Mouse (Mus musculus) heart, adult 9 months (tissue): ENCODE results near the gene Msh2.
"Not testable (repeated sequence)": the region's sequence is repeated elsewhere in the genome, so short reads cannot be mapped to it uniquely, and the experiment has no call there.

ENCODE experiments used
- DNase-seq, 2 experiments: peaks; one replicate each; pipeline ENCODE4 v3.0.0; 2022; ENCODE audit warnings: low spot score in 2 of 2

Msh2 gene

GRCm38 (mm10) chr17:87671890-87672660 is at the start of gene Msh2:
Gene Msh2, plus strand, starts transcription at chr17:87672330.
- peak; percentile 98 for DNase-seq

DNA sequence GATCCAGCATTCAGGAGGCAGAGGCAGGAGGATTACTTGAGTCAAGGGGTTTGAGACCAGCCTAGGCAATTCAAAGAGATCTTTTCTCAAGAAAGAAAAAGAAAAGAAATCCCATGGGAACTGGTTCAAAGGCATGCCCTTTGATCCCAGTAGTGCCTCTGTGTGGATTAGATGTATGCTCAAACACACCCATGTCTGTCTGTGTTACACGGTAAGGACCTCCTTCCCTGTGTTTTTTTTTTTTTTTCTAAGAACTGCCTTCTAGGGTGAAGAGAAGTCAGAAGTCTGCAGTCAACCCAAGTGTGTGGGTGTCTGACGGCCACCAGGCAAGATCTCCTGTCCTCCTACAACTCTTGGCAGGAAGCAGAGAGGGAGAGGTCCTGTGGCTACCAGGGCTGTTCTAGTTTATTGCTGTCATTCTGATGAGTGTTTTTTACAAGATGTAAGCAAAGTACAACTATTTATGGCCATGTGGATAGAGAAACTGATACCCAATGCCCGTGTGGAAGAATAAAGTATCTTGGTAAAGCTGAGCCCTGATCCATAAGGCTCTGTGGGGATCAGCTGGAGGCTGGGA is 46.5 kb upstream of the Msh2 start:
- DNase-seq: no peak

- DNase-seq: no peak
These were observed 44.0 kb upstream of the Msh2 start for GRCm38 (mm10) chr17:87628144-87628543.

DNA sequence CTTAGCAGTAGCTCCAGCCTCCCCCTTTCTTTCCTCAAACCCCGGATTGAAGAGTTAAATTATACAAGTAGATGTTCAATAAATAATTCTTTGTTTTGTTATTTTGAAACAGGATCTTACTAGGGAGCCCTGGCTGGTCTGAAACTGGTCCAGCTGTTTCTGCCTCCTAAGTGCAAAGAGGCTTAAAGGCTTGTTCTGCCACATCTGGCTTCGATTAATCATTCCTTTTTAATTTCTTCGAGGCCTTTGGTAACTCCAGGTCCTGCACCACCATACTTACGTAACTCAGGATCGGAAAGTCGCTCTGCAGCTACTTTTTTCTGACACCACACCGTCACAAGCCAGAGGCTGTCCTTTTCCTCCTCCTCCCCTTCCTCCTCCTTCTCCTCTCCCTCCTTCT is 43.4 kb upstream of the Msh2 start:
- DNase-seq: no peak

GRCm38 (mm10) chr17:87637056-87637389 is 35.1 kb upstream of the Msh2 start:
- DNase-seq: no peak

- no peak for DNase-seq
These were observed 32.9 kb upstream of the Msh2 start for GRCm38 (mm10) chr17:87639242-87639641.

- DNase-seq: no peak
These were observed 31.9 kb upstream of the Msh2 start for GRCm38 (mm10) chr17:87640272-87640671.

DNA sequence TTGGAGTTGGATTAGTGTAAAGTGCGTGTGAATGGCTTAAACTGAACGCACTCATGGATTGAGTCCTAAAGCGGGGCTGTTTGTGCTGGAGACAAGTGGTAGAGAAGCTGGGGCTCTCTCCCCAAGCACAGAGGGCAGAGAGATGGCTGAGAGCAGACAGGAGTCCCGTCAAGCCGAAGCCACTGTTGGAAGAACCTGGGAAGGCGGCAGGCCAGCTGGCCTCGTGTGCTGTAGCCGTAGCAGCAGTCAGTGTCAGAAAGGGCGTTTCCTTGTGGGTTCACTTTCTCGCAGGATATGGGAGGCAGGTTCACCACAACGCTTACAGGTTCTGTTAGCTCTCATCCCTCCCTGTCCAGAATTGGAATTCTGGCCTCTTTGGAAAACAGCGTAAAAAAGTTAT is 31.1 kb upstream of the Msh2 start:
- DNase-seq: no peak

- no peak for DNase-seq
These were observed 29.4 kb upstream of the Msh2 start for GRCm38 (mm10) chr17:87642744-87643143.

GRCm38 (mm10) chr17:87655616-87656015 is 16.5 kb upstream of the Msh2 start:
- not testable (repeated sequence) for DNase-seq

DNA sequence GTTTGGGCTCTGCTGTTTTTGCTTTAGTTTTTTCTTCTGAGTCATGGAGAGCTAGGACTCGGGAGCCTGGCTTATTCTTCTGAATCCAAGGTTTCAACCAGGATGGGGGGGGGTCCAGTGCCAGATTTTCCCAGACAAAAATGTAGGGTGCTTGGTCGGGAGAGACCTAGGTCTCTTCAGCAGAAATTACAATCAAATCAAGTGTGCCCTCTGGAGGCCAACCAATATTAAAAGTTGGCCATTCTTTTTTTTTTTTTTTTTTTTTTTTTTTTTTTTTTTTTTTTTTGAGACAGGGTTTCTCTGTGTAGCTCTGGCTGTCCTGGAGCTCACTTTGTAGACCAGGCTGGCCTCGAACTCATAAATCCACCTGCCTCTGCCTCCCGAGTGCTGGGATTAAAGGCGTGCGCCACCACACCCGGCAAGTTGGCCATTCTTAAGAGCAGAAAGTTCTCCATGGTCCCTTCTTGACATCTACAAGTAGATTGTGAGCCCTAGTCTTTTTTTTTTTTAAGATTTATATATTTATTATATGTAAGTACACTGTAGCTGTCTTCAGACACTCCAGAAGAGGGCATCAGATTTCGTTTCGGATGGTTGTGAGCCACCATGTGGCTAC is 10.1 kb upstream of the Msh2 start:
- not testable (repeated sequence) for DNase-seq

DNA sequence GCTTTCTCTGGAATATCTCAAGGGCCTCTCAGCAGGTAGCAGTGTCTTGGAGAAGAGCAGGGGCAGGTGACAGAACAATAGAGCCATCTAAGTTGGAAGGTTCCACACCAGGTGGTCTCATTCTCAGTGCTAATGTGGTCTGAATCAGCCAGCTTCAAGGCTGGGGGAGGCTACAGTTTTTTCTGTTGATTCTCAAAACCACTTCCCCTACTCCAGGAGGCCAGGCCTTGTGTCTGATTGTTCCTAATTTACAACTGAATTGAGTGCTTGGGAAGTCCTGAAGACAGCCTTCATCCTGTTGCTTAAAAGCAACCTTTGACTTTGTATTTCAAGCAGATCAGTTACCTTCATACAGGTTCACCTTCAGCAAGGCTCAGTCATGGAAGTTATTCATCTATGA is 7.9 kb upstream of the Msh2 start:
- no peak for DNase-seq

GRCm38 (mm10) chr17:87665066-87665822 is 6.9 kb upstream of the Msh2 start:
- DNase-seq: peak; percentile 14 to 46

GRCm38 (mm10) chr17:87672677-87673286 is 652 bp downstream of the Msh2 start:
- no peak for DNase-seq

GRCm38 (mm10) chr17:87676916-87677474 is 4.9 kb downstream of the Msh2 start:
- DNase-seq: not testable (repeated sequence)

DNA sequence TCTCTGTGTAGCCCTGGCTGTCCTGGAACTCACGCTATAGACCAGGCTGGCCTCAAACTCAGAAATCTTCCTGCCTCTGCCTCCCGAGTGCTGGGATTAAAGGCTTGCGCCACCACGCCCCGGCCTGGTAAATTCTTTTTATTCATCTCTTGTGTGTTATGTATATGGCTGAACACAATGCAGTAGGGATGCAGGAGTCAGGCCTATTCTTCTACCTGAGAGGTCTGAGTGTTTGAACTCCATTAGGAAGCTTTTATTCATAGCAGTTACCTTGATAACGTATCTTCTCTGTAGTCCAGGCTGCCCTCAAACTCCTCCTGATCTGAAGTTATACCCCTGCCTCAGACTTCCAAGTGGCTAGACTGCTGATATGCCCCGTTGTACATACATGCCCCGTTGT is 5.5 kb downstream of the Msh2 start:
- no peak for DNase-seq

DNA sequence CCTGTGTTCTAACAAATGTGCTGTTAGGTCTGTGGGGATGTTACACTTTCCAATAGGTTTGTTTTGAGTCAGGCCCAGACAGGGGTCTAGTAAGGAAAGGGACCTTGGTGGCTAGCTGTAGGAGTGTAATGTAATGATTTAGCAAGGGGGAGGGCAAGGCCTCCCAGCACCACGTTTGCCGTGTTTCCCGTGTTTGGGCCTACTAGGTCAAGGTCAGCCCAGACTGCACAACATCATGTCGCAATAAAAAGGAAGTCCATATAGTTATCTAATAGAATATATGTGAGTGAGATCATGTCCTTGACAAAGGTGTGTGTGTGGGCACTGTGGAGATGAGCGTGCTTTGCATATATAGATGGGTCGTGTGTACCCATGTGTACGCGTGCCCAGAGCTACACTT is 17.1 kb downstream of the Msh2 start:
- no peak for DNase-seq

GRCm38 (mm10) chr17:87691958-87692357 is 19.8 kb downstream of the Msh2 start:
- DNase-seq: peak in 1 of 2 experiments; percentile 22

- no peak for DNase-seq
These were observed 23.8 kb downstream of the Msh2 start for GRCm38 (mm10) chr17:87695874-87696465.

DNA sequence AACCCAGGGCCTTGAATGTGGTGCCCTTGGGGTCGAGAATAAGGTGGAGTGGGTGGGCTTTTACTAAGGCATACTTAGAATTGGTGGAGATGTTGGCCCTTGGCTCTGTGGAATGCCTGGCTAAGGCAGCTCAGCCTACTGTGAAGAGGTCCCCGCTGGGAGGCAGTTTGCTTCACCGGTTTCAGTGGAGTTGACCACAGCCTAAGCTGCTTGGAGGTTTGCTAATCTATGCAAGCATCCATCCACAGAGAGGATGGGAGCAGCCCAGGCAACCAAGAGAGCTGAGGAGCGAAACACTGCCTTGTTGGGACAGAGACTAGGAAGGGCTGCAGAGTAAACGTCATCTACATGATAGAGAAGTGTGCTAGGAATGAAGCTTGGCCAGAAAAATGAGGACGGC is 24.7 kb downstream of the Msh2 start:
- no peak for DNase-seq
